Mouse (Mus musculus) cerebellum, postnatal 10 days (tissue): Measurements from ENCODE around the gene Zfp575.

Experiments
- DNase-seq, 2 experiments: peaks; one replicate each; pipeline ENCODE4 v3.0.0; 2021; ENCODE audit warnings: mixed read lengths in 2 of 2

Zfp575 gene

DNA sequence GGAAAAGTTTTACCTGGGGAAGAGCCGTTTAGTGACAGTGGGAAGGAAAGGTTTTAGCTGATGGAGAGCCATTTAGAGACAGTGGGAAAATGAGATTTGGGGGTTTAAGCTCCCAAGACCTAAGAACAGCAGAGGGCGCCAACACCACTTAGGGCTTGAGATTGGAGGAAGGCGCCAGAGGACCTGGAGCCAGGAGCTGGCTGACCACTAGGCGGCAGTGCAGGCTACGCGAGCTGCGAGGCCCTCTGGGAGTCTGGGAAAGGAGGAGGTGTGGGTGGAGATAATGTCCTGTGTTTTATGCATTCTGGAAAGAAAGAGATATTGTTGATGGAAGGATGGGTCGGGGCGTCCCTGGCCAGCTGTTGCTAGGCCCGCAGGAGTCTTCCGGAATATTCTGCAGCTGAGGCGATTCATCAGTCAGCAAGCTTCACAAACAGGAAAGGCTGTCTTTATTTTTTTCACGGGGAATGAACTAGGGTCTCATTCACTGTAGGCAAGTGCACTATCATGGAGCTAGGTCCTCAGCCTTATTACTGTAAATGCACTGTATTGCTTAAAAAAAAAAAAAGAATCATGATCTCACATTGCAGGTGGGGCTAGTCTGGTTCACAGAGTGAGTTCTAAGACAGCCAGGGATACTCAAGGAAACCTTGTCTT lies 13.6 kb upstream of the Zfp575 start:
- DNase-seq, result peak; percentile 99 to 100

DNA sequence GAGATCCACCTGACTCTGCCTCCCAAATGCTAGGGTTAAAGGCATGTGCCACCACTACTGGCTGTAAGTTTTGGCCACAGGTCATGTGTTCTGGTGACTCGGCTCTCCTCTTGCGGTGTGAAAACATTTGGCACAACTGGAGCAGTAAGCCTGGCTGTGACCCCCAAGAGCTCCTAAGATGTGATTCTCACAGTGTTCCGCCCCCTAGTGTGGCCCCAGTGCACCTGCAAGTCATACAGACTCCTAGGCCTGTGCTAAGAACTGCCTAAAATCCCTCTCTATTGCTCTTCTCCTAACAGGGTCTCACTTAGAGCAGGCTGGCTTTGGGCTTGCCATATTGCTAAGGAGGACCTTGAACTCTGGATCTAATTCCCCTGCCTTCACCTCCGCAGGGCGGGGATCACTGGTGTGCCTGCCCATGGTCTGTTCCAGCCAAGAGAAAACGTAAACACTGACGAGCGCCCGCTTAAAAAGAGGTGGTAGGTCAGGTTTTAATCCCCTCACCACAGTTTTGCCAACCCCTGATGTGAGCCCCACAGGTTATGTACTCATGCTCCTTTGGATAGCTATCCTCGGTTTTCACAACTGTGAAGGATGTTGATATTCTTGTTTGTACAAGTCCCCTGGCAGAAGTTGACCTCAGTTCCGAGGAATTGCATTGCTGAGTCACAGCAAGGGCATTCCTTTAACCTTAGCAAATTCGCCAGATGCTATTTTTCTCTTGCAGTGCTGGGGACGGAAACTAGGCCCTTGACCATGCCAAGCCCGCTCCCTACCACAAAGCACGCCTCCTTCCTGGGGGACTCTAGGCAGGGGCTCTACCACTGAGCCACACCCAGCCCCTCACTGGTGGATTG lies 12.0 kb upstream of the Zfp575 start:
- peak in 1 of 2 experiments; percentile 31 for DNase-seq

DNA sequence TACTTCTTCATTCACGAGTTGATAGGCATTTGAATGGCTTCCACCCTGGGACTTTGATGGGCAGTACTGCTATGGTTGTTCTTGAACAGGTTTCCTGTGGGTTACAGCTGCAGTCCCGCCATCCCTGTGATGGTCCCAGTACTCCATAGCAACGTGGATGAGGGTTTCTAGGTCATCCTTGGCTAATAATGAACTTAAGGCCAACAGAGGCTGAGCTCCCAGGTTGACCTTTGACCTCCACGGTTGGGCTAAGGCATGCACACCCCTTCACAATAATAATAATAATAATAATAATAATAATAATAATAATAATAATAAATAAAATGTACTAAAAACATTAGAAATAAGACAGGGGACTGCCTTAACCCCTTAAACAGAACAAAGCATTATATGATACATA lies 10.7 kb upstream of the Zfp575 start:
- no peak for DNase-seq

DNA sequence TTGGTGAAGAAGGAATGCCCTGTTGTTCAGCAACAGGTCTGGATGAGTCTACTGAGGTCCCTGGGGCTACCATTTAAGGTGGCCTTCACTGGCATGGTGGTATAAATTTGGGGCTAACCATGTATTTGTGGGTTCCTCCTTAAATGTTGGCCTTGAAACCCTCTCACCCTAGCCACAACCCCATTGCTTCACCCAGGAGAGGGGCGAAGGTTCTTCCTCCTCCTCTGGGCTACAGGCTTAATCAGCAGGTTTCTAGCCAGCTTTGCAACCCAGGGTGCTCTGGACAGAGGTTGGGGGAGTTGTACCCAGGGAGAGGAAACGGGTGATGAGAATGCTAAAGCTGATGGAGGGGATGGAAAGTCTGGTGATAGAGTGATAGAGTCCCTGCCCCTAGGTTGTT lies 8.0 kb upstream of the Zfp575 start:
- no peak for DNase-seq

DNA sequence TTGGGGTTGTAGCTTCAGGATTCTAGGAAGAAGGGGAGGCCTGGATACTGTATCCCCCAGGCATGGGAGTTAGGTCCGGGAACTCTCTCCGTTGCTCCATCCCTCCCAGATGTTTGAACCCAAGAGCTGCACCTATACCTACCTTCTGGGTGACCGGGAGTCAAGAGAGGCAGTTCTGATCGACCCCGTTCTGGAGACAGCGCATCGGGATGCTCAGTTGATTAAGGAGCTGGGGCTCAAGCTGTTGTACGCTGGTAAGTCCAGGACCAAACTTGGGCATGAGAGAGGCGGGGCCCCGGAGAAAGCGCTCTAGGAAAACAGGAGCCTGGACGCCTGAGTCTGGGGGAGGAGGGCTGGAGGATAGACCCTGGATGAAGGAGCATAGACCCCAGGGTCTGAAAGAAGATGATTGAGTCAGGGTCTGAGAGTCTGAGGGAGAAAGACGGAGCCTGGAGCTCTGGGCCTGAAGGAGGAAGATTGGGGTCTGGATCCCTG lies 6.9 kb upstream of the Zfp575 start:
- DNase-seq, result no peak

DNA sequence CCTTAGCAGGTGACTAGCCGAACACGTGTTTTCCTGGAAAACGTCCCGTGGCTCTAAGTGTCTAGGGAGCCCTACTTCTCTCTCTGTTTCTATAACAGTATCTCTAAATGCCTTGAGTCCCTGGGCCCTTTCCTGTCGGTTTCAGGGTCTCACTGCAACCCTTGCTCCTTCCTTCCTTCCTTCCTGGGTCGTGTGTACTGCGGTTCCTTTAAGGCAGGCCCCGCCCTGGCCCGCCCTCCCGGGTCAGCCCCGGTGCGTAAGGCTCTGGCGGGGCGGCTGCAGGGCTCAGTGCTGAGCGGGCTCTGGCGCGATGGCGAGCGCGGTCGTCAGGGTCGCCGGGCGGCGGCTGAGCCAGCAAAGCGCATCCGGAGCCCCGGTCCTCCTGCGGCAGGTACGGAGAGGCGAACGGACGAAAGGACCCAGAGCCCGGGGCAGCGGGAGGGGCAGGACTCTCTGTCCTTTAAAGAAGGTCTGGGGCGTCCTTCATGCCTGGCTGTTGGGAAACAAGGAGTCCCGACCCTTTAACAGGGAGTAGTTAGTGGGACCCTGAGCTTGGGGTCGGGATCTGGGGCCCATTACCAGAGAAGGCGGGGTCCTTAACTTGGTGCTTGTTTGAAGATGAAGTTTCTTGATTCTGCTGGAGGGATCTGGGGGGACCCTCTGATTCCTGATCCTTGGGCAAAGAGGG lies 6.3 kb upstream of the Zfp575 start:
- peak; percentile 81 to 87 for DNase-seq

DNA sequence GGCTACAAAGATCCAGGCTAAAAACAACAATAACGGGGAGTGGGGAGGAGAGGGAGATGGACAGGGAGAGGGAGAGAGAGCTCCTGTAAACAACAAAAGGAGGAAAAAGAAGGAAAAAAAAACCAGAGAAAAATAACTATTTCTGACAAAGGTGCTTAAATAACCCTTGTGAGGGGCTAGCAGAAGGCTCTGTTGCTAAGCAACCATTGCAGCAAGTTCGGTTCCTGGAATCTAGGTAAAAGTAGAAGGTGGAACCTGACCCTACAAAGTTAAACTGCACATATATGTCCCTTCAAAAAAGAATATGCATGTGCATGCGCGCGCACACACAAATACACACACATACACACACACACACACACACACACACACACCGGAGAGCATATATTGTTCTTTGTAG lies 5.3 kb upstream of the Zfp575 start:
- no peak for DNase-seq

DNA sequence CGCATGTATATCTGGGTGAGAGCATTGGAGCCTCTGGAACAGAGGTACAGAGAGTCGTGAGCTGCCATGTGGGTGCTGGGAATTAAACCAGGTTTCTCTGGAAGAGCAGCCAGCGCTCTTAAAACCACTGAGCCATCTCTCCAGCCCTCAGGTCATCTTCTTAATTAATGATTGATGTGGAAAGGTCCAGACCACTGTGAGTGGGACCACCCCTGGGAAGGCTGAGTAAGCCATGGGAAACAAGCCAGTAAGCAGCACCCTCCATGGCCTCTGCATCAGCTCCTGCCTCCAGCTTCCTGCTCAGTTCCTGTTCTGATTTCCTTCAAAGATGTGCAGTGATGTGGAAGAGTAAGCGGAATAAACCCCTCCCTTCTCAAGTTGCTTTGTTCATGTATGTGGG lies 4.7 kb upstream of the Zfp575 start:
- no peak for DNase-seq

DNA sequence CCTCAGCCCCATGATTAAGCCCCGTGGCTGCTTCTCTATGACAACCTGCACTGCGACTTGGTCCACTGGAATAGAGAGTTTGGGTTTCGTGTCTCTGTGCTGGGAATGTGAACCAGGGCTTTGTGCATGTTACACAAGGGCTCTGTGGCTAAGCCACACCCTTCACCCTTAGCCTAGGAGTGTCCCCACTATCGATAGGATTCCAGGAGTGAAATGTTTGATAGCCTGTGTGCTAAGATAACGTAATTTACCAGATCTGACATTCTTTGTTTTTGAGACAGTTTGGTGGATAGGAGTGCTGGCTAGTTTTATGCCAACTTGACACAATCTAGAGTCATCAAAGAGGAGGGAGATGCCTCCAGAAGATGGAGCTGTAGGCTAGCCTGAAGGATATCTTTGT lies 4.3 kb upstream of the Zfp575 start:
- no peak for DNase-seq

DNA sequence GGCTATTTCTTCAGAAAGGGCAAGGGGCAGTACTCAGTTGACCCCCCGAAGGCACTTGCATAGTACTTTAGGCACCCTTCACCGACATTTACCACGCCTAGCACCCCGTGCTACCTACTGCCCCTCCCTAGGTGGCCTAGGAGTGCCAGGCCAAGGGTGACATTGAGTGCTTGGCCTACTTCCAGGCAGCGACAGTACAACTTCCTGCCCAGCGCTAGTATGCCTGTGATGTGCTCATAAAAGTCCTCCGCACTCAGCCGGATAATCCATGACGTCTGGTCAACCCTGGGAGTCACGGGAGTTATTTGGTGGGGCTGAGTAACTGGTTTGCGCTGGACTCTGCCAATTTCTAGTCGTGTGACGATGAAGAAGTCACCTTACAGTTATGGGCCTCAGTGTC lies 895 bp upstream of the Zfp575 start:
- peak in 1 of 2 experiments; percentile 20 for DNase-seq

DNA sequence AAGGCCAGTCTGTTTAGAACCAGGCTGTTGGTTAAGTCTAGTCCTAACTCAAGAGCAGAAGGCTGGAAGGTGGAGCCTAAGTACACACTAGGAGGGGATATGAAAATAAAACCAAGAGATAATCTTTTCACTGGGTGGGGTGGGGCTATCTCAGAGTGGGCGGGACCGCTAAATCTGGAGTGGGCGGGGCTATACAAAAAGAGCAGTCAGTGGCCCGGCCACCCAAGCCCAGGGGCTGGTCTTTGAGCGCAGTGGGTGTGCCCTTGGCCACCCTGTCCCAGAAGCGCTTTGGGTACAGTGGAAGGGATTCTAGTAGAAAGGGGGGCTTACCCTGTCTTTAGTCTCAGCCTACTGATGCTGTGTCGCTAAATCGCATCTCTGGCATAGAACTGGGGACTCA lies 613 bp downstream of the Zfp575 start:
- peak; percentile 42 to 43 for DNase-seq

DNA sequence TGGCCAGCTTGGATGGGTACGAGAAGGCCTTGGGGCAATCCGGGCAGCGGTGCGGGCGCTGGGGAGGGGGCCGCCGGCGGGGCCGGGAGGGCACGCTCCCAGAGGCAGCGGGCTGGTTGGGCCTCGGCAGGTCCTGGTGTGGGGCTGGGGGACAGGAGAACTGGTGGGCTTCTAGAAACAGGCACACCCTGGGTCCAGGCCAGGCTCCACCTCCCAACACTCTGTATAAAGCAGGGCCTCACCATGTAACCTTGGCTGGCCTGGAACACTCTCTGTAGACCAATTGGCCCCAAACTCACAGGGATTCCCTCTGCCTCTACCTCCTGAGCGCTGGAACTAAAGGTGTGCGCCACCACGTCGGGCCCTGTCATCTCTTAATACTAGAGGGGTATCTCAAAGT lies 1.4 kb downstream of the Zfp575 start:
- peak in 1 of 2 experiments; percentile 17 for DNase-seq

DNA sequence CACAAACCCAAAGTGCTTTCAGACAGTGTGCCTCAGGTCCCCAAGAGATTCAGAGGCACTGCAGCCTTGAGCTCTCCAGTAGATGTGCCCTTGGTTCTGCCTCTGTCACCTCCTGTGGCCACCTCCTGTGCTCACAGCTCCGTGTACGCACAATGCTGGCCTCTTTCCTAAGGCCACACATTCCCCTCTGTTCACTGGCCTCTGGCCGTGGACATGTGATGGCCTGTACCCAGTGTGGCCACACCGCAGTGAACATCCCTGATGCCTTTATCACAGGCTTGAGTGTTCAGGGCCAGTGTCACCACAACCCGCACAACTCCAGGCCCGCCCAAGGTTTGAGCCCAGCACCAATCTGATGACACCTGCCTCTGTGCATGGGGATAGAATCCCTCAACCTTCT lies 2.6 kb downstream of the Zfp575 start:
- DNase-seq, result peak in 1 of 2 experiments; percentile 10

DNA sequence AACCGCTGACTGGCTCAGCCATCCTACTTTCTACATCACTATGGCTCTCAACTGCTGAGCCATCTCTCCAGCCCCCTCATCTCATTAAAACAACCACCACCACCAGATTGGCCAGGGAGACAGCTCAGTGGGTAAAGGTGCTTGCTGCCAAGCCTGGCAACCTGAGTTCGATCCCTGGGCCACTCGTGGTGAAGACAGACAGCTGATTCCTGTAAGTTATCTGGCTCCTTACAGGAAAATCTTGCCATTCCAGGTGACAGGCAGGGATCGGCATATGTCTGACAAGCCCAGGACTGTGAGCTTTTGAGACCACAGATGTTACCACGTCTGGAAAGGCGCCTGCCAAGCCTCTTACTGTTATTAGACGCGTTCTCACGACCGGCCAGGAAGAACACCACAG lies 9.6 kb downstream of the Zfp575 start:
- DNase-seq, result peak in 1 of 2 experiments; percentile 16

DNA sequence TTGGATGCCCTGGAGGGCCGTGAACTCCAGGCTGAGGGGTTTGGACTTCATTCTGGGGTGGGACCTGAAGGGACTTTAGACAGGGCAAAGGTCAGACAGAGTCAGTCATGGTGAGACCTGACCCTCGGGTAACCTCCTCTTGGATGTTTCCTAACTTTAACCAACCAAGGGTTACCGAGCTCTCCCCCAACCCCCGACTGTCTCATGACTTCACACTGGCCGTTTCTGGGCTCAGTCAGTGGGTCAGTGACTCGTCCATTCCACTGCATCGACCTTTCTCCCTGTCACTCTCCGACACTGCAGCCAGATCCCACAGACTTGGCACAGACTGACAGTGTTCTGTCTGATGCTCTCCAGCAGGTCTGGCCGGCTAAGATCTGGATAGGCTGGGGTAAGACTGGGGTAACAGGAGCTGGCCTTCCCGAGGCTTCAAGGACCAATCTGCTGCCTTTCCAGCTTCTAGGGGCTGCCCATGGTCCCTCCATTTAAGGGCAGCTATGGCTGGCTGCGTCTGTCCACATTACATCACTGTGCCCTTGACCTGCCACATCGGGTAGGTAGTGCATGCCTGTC lies 13.1 kb downstream of the Zfp575 start:
- peak in 1 of 2 experiments; percentile 25 for DNase-seq

DNA sequence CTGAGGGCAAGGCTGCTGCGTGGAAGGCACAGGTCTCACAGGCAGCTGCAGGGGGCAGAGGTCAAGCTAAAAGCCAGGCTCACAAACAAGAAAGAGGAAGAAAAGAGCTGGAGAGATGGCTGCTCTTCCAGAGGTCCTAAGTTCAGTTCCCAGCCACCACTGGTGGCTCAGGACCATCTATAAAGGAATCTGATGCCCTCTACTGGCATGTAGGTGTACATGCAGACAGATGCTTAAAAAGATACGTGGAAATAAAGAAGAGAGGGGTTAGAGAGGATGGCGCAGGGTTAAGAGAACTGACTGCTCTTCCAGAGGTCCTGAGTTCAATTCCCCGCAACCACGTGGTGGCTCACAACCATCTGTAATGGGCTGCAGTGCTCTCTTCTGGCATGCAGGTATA lies 15.0 kb downstream of the Zfp575 start:
- DNase-seq, result no peak

DNA sequence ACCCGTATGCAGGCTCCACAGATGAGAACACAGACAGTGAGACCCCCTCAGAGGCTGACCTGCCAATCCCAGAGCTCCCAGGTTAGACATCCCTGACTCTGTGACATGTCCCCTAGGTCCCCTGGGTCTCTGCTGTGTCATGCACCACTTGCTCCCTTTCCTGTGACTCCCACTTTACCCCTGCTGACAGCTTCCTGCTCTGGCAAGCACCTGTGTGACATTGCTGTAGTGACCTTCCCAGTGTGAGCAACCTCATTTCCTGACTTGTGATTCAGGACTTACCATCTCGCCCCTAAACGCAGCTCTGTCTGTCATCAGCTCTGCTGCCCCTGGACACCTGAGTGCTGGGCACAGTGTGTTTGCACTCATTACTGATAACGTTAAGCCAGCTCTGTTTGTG lies 16.4 kb downstream of the Zfp575 start:
- DNase-seq, result no peak

DNA sequence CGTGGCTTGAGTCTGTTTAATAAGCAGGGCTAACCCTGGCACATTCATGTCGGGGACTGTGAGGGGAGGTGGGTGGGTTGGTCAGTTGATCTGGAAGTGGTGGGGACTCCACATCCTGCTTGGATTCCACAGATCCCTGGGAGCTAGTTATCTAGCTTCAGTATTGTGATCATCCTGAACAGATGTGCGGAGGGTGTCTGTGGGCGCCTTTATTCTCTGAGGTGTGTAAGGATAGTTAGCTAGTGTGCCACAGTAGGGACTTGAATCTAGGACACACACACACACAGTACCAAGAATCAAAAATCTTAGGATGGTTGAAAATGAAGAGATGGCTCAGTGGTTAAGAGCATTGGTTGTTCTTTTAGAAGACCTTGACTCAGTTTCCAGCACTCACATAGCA lies 18.9 kb downstream of the Zfp575 start:
- no peak for DNase-seq

DNA sequence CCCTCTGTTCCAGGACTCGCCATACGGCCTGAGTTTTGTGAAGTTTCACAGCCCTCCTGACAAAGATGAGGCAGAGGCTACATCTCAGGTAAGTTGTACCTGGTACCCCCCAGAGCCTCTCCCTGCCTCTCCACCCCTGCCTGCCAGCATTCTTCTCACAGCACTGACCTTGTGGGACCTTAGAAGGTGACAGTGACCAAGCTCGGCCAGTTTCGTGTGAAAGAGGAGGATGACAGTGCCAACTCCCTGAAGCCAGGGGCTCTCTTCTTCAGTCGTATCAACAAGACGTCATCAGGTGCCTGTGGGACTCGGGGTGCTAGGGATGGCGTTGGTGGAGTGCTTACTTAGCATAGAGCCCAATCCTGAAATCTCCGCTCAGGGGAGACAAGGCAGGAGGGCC lies 21.2 kb downstream of the Zfp575 start:
- DNase-seq, result no peak

DNA sequence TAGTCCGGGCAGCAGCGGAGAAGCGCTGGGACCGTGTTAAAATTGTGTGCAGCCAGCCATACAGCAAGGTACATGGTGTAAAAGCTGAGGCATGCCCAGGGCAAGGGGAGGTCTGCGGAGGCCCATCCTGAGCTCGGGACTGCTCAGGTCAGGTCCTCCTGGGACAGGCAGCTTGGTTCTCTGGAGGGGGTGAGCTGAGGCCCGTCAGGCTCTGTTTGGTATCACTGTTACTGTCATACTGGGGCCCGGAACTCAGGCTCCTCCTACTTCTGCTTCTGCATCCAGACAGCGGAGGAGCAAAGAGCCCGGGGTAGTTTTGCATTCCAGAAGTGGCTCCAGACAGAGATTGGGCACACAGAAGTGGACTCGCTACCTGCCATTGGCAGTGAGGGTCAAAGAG lies 21.8 kb downstream of the Zfp575 start:
- no peak for DNase-seq

DNA sequence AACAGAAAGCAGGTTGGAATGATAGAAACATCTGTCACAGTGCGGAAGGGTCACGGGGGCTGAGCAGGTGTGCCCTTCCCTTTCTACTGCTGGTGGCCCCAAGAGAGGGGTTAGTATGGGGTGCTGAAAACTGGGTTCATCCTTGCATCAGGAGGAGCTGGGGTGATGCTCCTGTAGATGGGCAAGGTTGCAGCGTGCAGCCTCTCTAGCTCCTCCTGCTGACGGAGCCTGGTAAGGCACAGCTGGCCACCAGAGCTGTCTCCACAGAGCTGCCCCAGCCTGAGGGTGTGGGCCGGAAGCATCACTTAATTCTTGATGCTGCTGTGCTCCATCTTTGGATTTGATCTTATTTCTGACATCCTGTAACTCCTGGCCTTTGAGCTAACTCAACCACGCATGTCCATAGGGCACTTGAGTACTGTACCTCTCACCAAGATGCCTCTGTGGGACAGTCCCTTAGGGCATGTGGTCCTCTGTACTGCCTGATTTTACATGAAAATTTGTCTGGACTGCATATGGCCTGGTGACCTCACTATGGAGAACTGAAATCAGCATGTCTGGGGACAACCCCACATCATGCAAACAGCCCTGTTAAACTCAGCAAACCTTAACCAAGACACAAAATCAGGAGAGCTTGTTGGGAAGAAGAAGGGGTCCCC lies 22.7 kb downstream of the Zfp575 start:
- DNase-seq, result peak; percentile 86 to 89

DNA sequence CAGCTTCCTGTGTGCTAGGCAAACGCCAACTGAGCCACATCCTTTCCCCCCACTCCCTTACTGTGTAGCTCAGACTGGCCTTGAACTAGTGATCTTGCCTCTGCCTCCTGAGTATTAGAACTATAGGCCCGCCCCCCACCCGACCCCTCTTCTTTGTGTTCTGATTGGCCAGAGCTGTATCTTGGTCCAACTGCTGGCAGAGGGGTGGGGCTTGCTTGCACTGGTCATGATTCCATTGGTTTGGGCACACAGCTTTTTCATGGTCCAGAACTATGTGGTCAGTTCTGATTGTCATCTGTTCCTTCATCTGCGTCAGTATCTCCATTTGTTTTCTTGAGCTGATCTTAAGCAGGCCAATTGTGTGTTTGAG lies 23.6 kb downstream of the Zfp575 start:
- DNase-seq, result no peak
